Mouse (Mus musculus) cerebral cortex, adult 2 months (tissue): ENCODE results near the gene Ncoa6.

Experiments
- WGBS: fragments of 180-500 bp; shearing (Covaris S2); methylation state at CpG from one replicate; pipeline ENCODE4 v1.1.7; 2018; 5-methylcytosine and 5-hydroxymethylcytosine counted together

Gene Ncoa6

GRCm38 (mm10) chr2:155473570-155474088 is at the start of gene Ncoa6:
TSS of gene Ncoa6 (minus strand) at chr2:155473894.
- WGBS, result 2% methylated on average over 45 of the region's 72 CpGs

GRCm38 (mm10) chr2:155518531-155519270 is 45.0 kb upstream of the Ncoa6 start:
- 27% methylated on average over 18 of the region's 18 CpGs for WGBS

- WGBS, result 2% methylated on average over 70 of the region's 70 CpGs
These were observed 44.0 kb upstream of the Ncoa6 start, which contains the start of the genes Acss2 and Ggt7 for GRCm38 (mm10) chr2:155517455-155518423. TSS of gene Acss2 (plus strand) at chr2:155517948. TSS of gene Ggt7 (minus strand) at chr2:155518237.

GRCm38 (mm10) chr2:155515941-155516340 is 42.2 kb upstream of the Ncoa6 start:
- 4% methylated on average over 1 of the region's 1 CpGs for WGBS

GRCm38 (mm10) chr2:155514666-155515065 is 41.0 kb upstream of the Ncoa6 start:
- under 1% methylated on average over 23 of the region's 23 CpGs for WGBS

GRCm38 (mm10) chr2:155513543-155513942 is 39.8 kb upstream of the Ncoa6 start:
- WGBS, result 23% methylated on average over 5 of the region's 5 CpGs

- 49% methylated on average over 4 of the region's 4 CpGs for WGBS
These were observed 38.8 kb upstream of the Ncoa6 start for GRCm38 (mm10) chr2:155512479-155512878.

- WGBS, result 49% methylated on average over 10 of the region's 10 CpGs
These were observed 34.2 kb upstream of the Ncoa6 start for GRCm38 (mm10) chr2:155507721-155508470.

- 95% methylated on average over 9 of the region's 9 CpGs for WGBS
These were observed 32.1 kb upstream of the Ncoa6 start for GRCm38 (mm10) chr2:155505811-155506210.

- 39% methylated on average over 13 of the region's 13 CpGs for WGBS
These were observed 31.0 kb upstream of the Ncoa6 start for GRCm38 (mm10) chr2:155504440-155505355.

- 69% methylated on average over 7 of the region's 7 CpGs for WGBS
These were observed 28.9 kb upstream of the Ncoa6 start for GRCm38 (mm10) chr2:155502596-155502995.

GRCm38 (mm10) chr2:155490998-155491397 is 17.3 kb upstream of the Ncoa6 start:
- 97% methylated on average over 6 of the region's 6 CpGs for WGBS

GRCm38 (mm10) chr2:155482021-155482420 is 8.3 kb upstream of the Ncoa6 start:
- 46% methylated on average over 3 of the region's 3 CpGs for WGBS

- 1% methylated on average over 62 of the region's 71 CpGs for WGBS
These were observed 774 bp downstream of the Ncoa6 start for GRCm38 (mm10) chr2:155472671-155473569.

GRCm38 (mm10) chr2:155466861-155467260 is 6.8 kb downstream of the Ncoa6 start:
- WGBS, result 87% methylated on average over 1 of the region's 1 CpGs

- 48% methylated on average over 7 of the region's 7 CpGs for WGBS
These were observed 20.1 kb downstream of the Ncoa6 start for GRCm38 (mm10) chr2:155453591-155453990.

- WGBS, result 87% methylated on average over 5 of the region's 5 CpGs
These were observed 22.4 kb downstream of the Ncoa6 start for GRCm38 (mm10) chr2:155451256-155451655.

- WGBS, result 96% methylated on average over 1 of the region's 1 CpGs
These were observed 25.8 kb downstream of the Ncoa6 start for GRCm38 (mm10) chr2:155447906-155448305.

- 55% methylated on average over 2 of the region's 2 CpGs for WGBS
These were observed 30.2 kb downstream of the Ncoa6 start for GRCm38 (mm10) chr2:155443446-155443845.
